Mouse (Mus musculus): ENCODE results near the gene Snrk. TPM values are rescaled to one million over a fixed set of nuclear protein-coding genes. Genes with fewer than 3 reads are reported as not detected.
A peak's percentile ranks its signal among the peaks of the same experiment; 100 is the strongest.

Snrk gene
- polyA plus RNA-seq (2015; fragmentation: Nextera tagmentation; extraction: Ambion mirVana) = 24.0 and 25.5 TPM in 2 replicates

- ATAC-seq (peak; percentile 93), DNase-seq (peak; percentile 89)
- peak within 1 kb of the TSS; percentile 76 for H3K4me2 ChIP-seq (ENCODE audit: low read depth, low read length)
- H3K27me3 ChIP-seq (ENCODE audit: insufficient read depth, low read length) = no peaks in the 10 kb centered on the region
- H3K9ac ChIP-seq (replicated peaks) = peak within 1 kb of the TSS; percentile 82
- 2% methylated on average over 42 of the region's 67 CpGs for WGBS (ENCODE audit: insufficient replicate concordance)
- H3K27ac ChIP-seq (ENCODE audit: low read depth) = peak within 1 kb of the TSS; percentile 92
- H3K4me1 ChIP-seq (ENCODE audit: insufficient read depth) = peaks cover 20% of the 10 kb centered on the region
- H3K36me3 ChIP-seq (replicated peaks; ENCODE audit: insufficient read depth, low read length) = no peaks in the 10 kb centered on the region; the same call in 1 of the 2 replicates
- TF ChIP-seq CTCF (IDR thresholded peaks at IDR 0.05; ENCODE audit: low read depth) (no peak), EP300 (IDR thresholded peaks at IDR 0.05; ENCODE audit: low read depth) (no peak)
- H3K4me3 ChIP-seq (ENCODE audit: low read depth, low read length) = peak within 1 kb of the TSS; percentile 70
- H3K9me3 ChIP-seq (ENCODE audit: low read length) = no peaks in the 10 kb centered on the region
Observed at GRCm38 (mm10) chr9:122117112-122117616, at the start of gene Snrk. Gene Snrk, plus strand, starts transcription at chr9:122117266.

- Histone ChIP-seq H3K27ac (ENCODE audit: low read depth) (no peak overlapping the region), H3K4me2 (ENCODE audit: low read depth, low read length) (no peak overlapping the region), H3K9ac (replicated peaks) (no peak overlapping the region), H3K9me3 (ENCODE audit: low read length) (no peaks in the 10 kb centered on the region), H3K27me3 (ENCODE audit: insufficient read depth, low read length) (no peaks in the 10 kb centered on the region), H3K4me3 (ENCODE audit: low read depth, low read length) (no peak overlapping the region), H3K36me3 (replicated peaks; ENCODE audit: insufficient read depth, low read length) (no peaks in the 10 kb centered on the region), H3K4me1 (ENCODE audit: insufficient read depth) (peaks cover 3% of the 10 kb centered on the region; the same call in 1 of the 2 replicates)
- ATAC-seq (no peak), DNase-seq (no peak)
- WGBS (ENCODE audit: insufficient replicate concordance) = 71% methylated on average over 2 of the region's 2 CpGs
- TF ChIP-seq EP300 (IDR thresholded peaks at IDR 0.05; ENCODE audit: low read depth) = no peak
- TF ChIP-seq CTCF (IDR thresholded peaks at IDR 0.05; ENCODE audit: low read depth) = no peak
Observed at GRCm38 (mm10) chr9:122067654-122068053, 49.4 kb upstream of the Snrk start.

GRCm38 (mm10) chr9:122069560-122070174, 47.4 kb upstream of the Snrk start:
- WGBS (ENCODE audit: insufficient replicate concordance) = 66% methylated on average over 11 of the region's 11 CpGs
- no peaks in the 10 kb centered on the region for H3K36me3 ChIP-seq (replicated peaks; ENCODE audit: insufficient read depth, low read length)
- no peak overlapping the region for H3K4me3 ChIP-seq (ENCODE audit: low read depth, low read length)
- no peak for TF ChIP-seq CTCF (IDR thresholded peaks at IDR 0.05; ENCODE audit: low read depth)
- no peak for TF ChIP-seq EP300 (IDR thresholded peaks at IDR 0.05; ENCODE audit: low read depth)
- no peak overlapping the region for H3K4me2 ChIP-seq (ENCODE audit: low read depth, low read length)
- no peaks in the 10 kb centered on the region for H3K4me1 ChIP-seq (ENCODE audit: insufficient read depth)
- no peak for DNase-seq
- no peaks in the 10 kb centered on the region for H3K9me3 ChIP-seq (ENCODE audit: low read length)
- no peak overlapping the region for H3K9ac ChIP-seq (replicated peaks)
- no peak overlapping the region for H3K27ac ChIP-seq (ENCODE audit: low read depth)
- H3K27me3 ChIP-seq (ENCODE audit: insufficient read depth, low read length) = no peaks in the 10 kb centered on the region
- peak; percentile 29; the same call in 1 of the 2 replicates for ATAC-seq

GRCm38 (mm10) chr9:122073980-122074379, 43.1 kb upstream of the Snrk start:
- Histone ChIP-seq H3K27ac (ENCODE audit: low read depth) (no peak overlapping the region), H3K4me1 (ENCODE audit: insufficient read depth) (no peaks in the 10 kb centered on the region), H3K4me3 (ENCODE audit: low read depth, low read length) (no peak overlapping the region), H3K9me3 (ENCODE audit: low read length) (no peaks in the 10 kb centered on the region), H3K4me2 (ENCODE audit: low read depth, low read length) (no peak overlapping the region), H3K36me3 (replicated peaks; ENCODE audit: insufficient read depth, low read length) (no peaks in the 10 kb centered on the region), H3K27me3 (ENCODE audit: insufficient read depth, low read length) (no peaks in the 10 kb centered on the region), H3K9ac (replicated peaks) (no peak overlapping the region)
- TF ChIP-seq CTCF (IDR thresholded peaks at IDR 0.05; ENCODE audit: low read depth) = no peak
- TF ChIP-seq EP300 (IDR thresholded peaks at IDR 0.05; ENCODE audit: low read depth) = no peak
- ATAC-seq = no peak
- DNase-seq = no peak
- 37% methylated on average over 2 of the region's 2 CpGs for WGBS (ENCODE audit: insufficient replicate concordance)

GRCm38 (mm10) chr9:122074575-122074974, 42.5 kb upstream of the Snrk start:
- no peaks in the 10 kb centered on the region for H3K9me3 ChIP-seq (ENCODE audit: low read length)
- 83% methylated on average over 13 of the region's 13 CpGs for WGBS (ENCODE audit: insufficient replicate concordance)
- ATAC-seq (no peak), DNase-seq (no peak)
- H3K4me1 ChIP-seq (ENCODE audit: insufficient read depth) = no peaks in the 10 kb centered on the region
- H3K4me2 ChIP-seq (ENCODE audit: low read depth, low read length) = no peak overlapping the region
- TF ChIP-seq EP300 (IDR thresholded peaks at IDR 0.05; ENCODE audit: low read depth) (no peak), CTCF (IDR thresholded peaks at IDR 0.05; ENCODE audit: low read depth) (no peak)
- H3K27me3 ChIP-seq (ENCODE audit: insufficient read depth, low read length) = no peaks in the 10 kb centered on the region
- no peaks in the 10 kb centered on the region for H3K36me3 ChIP-seq (replicated peaks; ENCODE audit: insufficient read depth, low read length)
- no peak overlapping the region for H3K27ac ChIP-seq (ENCODE audit: low read depth)
- H3K4me3 ChIP-seq (ENCODE audit: low read depth, low read length) = no peak overlapping the region
- no peak overlapping the region for H3K9ac ChIP-seq (replicated peaks)

GRCm38 (mm10) chr9:122078456-122078855, 38.6 kb upstream of the Snrk start:
- DNase-seq (no peak), ATAC-seq (no peak)
- Histone ChIP-seq H3K4me3 (ENCODE audit: low read depth, low read length) (no peak overlapping the region), H3K4me2 (ENCODE audit: low read depth, low read length) (no peak overlapping the region), H3K27me3 (ENCODE audit: insufficient read depth, low read length) (no peaks in the 10 kb centered on the region), H3K9ac (replicated peaks) (no peak overlapping the region), H3K9me3 (ENCODE audit: low read length) (no peaks in the 10 kb centered on the region), H3K27ac (ENCODE audit: low read depth) (no peak overlapping the region), H3K36me3 (replicated peaks; ENCODE audit: insufficient read depth, low read length) (no peaks in the 10 kb centered on the region), H3K4me1 (ENCODE audit: insufficient read depth) (no peaks in the 10 kb centered on the region)
- WGBS (ENCODE audit: insufficient replicate concordance) = 64% methylated on average over 5 of the region's 5 CpGs
- TF ChIP-seq CTCF (IDR thresholded peaks at IDR 0.05; ENCODE audit: low read depth) (no peak), EP300 (IDR thresholded peaks at IDR 0.05; ENCODE audit: low read depth) (no peak)

All from liver, postnatal 0 days (tissue).